Mouse (Mus musculus) limb, embryonic 12.5 days (tissue): ENCODE results near the gene Fam118a. TPM values are rescaled to one million over a fixed set of nuclear protein-coding genes. Genes with fewer than 3 reads are reported as not detected.

Source experiments
- ATAC-seq: fragments of 200-750 bp; cut with Nextera tagmentation; 2 replicates; pipeline ENCODE4 v1.8.0; 2017; ENCODE audit warnings: low read depth, moderate TSS enrichment; ENCODE audit not compliant: insufficient number of reproducible peaks, insufficient read depth, low FRiP score, low TSS enrichment
- H3K27ac ChIP-seq: fragments of 300-500 bp; sonication (generic); 2 replicates; pipeline ENCODE4 v1.5.1; 2016; ENCODE audit warnings: mild to moderate bottlenecking, moderate library complexity
- H3K27me3 ChIP-seq: fragments of 300-500 bp; sonication (generic); 2 replicates; pipeline ENCODE4 v1.6.1; 2016; ENCODE audit warnings: mild to moderate bottlenecking, moderate library complexity
- H3K36me3 ChIP-seq: fragments of 300-500 bp; sonication (generic); 2 replicates; pipeline ENCODE4 v1.6.1; 2016; ENCODE audit warnings: mild to moderate bottlenecking, moderate library complexity
- H3K4me1 ChIP-seq: fragments of 300-500 bp; sonication (generic); replicated peaks from 2 replicates; pipeline ENCODE4 v1.6.1; 2016
- H3K4me2 ChIP-seq: fragments of 300-500 bp; sonication (generic); 2 replicates; pipeline ENCODE4 v1.6.1; 2016; ENCODE audit warnings: mild to moderate bottlenecking, moderate library complexity
- H3K4me3 ChIP-seq: fragments of 300-500 bp; sonication (generic); replicated peaks from 2 replicates; pipeline ENCODE4 v1.5.1; 2016; ENCODE audit warnings: mild to moderate bottlenecking
- H3K9ac ChIP-seq: fragments of 300-500 bp; sonication (generic); replicated peaks from 2 replicates; pipeline ENCODE4 v1.6.1; 2016; ENCODE audit warnings: mild to moderate bottlenecking, moderate library complexity
- H3K9me3 ChIP-seq: fragments of 300-500 bp; sonication (generic); 2 replicates; pipeline ENCODE4 v1.6.1; 2016; ENCODE audit warnings: mild to moderate bottlenecking, moderate library complexity
- WGBS: fragments of 180-500 bp; shearing (Covaris S2); methylation state at CpG from one replicate; pipeline ENCODE4 v1.1.7; 2016; 5-methylcytosine and 5-hydroxymethylcytosine counted together
- polyA plus RNA-seq: library from polyadenylated mRNA; unstranded; fragments of >200 nt; fragmentation: Nextera tagmentation; extraction: Ambion mirVana; gene quantifications from 2 replicates; pipeline ENCODE4 v1.2.1, GENCODE M21; 2016

The Fam118a gene
- polyA plus RNA-seq, 1 experiment from 2014 or later: 28.8 TPM

GRCm38 (mm10) chr15:84994498-84994897 is 34.2 kb upstream of the Fam118a start:
- H3K4me2 ChIP-seq: no peak overlapping the region
- no peak for ATAC-seq
- 0 out of 2 replicates have a peak overlapping the region, but pooled peaks have one; percentile 29 for H3K27ac ChIP-seq
- H3K27me3 ChIP-seq: peaks cover 6% of the 10 kb centered on the region; the same call in 1 of the 2 replicates
- peaks cover 12% of the 10 kb centered on the region; the same call in 1 of the 2 replicates for H3K4me1 ChIP-seq
- H3K9ac ChIP-seq: no peak overlapping the region
- WGBS: 39% methylated on average over 6 of the region's 6 CpGs
- no peaks in the 10 kb centered on the region for H3K36me3 ChIP-seq
- no peak overlapping the region for H3K4me3 ChIP-seq
- no peaks in the 10 kb centered on the region for H3K9me3 ChIP-seq

GRCm38 (mm10) chr15:84995041-84995440 is 33.7 kb upstream of the Fam118a start:
- H3K9ac ChIP-seq: no peak overlapping the region
- peaks cover 6% of the 10 kb centered on the region; the same call in 1 of the 2 replicates for H3K27me3 ChIP-seq
- no peak overlapping the region for H3K27ac ChIP-seq
- H3K9me3 ChIP-seq: no peaks in the 10 kb centered on the region
- peaks cover 12% of the 10 kb centered on the region; the same call in 1 of the 2 replicates for H3K4me1 ChIP-seq
- H3K4me3 ChIP-seq: no peak overlapping the region
- no peak for ATAC-seq
- 33% methylated on average over 6 of the region's 6 CpGs for WGBS
- no peak overlapping the region for H3K4me2 ChIP-seq
- H3K36me3 ChIP-seq: no peaks in the 10 kb centered on the region

GRCm38 (mm10) chr15:84995967-84996366 is 32.8 kb upstream of the Fam118a start:
- Histone ChIP-seq H3K27me3 (peaks cover 6% of the 10 kb centered on the region; the same call in 1 of the 2 replicates), H3K4me1 (peaks cover 12% of the 10 kb centered on the region; the same call in 1 of the 2 replicates), H3K4me3 (no peak overlapping the region), H3K9me3 (no peaks in the 10 kb centered on the region), H3K36me3 (no peaks in the 10 kb centered on the region), H3K9ac (no peak overlapping the region), H3K4me2 (no peak overlapping the region), H3K27ac (no peak overlapping the region)
- WGBS: 0% methylated on average over 1 of the region's 1 CpGs
- no peak for ATAC-seq

- Histone ChIP-seq H3K27me3 (peaks cover 13% of the 10 kb centered on the region), H3K9ac (no peak overlapping the region), H3K4me1 (peaks cover 12% of the 10 kb centered on the region; the same call in 1 of the 2 replicates), H3K27ac (no peak overlapping the region), H3K9me3 (no peaks in the 10 kb centered on the region), H3K4me3 (no peak overlapping the region), H3K36me3 (no peaks in the 10 kb centered on the region), H3K4me2 (no peak overlapping the region)
- ATAC-seq: no peak
- 65% methylated on average over 14 of the region's 14 CpGs for WGBS
Measured at GRCm38 (mm10) chr15:84997768-84998454, 30.8 kb upstream of the Fam118a start.

GRCm38 (mm10) chr15:84999911-85000310 is 28.8 kb upstream of the Fam118a start:
- Histone ChIP-seq H3K4me2 (no peak overlapping the region), H3K27ac (no peak overlapping the region), H3K4me3 (no peak overlapping the region), H3K36me3 (no peaks in the 10 kb centered on the region), H3K27me3 (peaks cover 13% of the 10 kb centered on the region), H3K4me1 (peaks cover 7% of the 10 kb centered on the region), H3K9ac (no peak overlapping the region), H3K9me3 (no peaks in the 10 kb centered on the region)
- no peak for ATAC-seq
- 71% methylated on average over 7 of the region's 7 CpGs for WGBS

- WGBS: 18% methylated on average over 29 of the region's 29 CpGs
- Histone ChIP-seq H3K4me3 (no peak overlapping the region), H3K9ac (no peak overlapping the region), H3K4me2 (no peak overlapping the region; the same call in 1 of the 2 replicates), H3K36me3 (no peaks in the 10 kb centered on the region), H3K27ac (no peak overlapping the region), H3K9me3 (no peaks in the 10 kb centered on the region), H3K4me1 (no peaks in the 10 kb centered on the region; the same call in 1 of the 2 replicates), H3K27me3 (peaks cover 13% of the 10 kb centered on the region)
- ATAC-seq: no peak
Measured at GRCm38 (mm10) chr15:85000984-85001982, 27.5 kb upstream of the Fam118a start.

GRCm38 (mm10) chr15:85009666-85010065 is 19.1 kb upstream of the Fam118a start:
- no peak for ATAC-seq
- WGBS: 79% methylated on average over 8 of the region's 8 CpGs
- Histone ChIP-seq H3K27me3 (no peaks in the 10 kb centered on the region), H3K4me3 (no peak overlapping the region), H3K9ac (no peak overlapping the region), H3K4me1 (peaks cover 14% of the 10 kb centered on the region), H3K4me2 (no peak overlapping the region), H3K9me3 (no peaks in the 10 kb centered on the region), H3K27ac (no peak overlapping the region), H3K36me3 (no peaks in the 10 kb centered on the region)

GRCm38 (mm10) chr15:85011895-85012661 is 16.7 kb upstream of the Fam118a start:
- Histone ChIP-seq H3K27me3 (peaks cover 10% of the 10 kb centered on the region), H3K9me3 (no peaks in the 10 kb centered on the region), H3K4me2 (no peak overlapping the region; the same call in 1 of the 2 replicates), H3K4me3 (no peak overlapping the region), H3K9ac (no peak overlapping the region), H3K4me1 (peaks cover 14% of the 10 kb centered on the region; the same call in 1 of the 2 replicates), H3K27ac (no peak overlapping the region), H3K36me3 (no peaks in the 10 kb centered on the region)
- 32% methylated on average over 19 of the region's 19 CpGs for WGBS
- no peak for ATAC-seq

GRCm38 (mm10) chr15:85012662-85013054 is 16.1 kb upstream of the Fam118a start:
- Histone ChIP-seq H3K36me3 (no peaks in the 10 kb centered on the region), H3K4me1 (peaks cover 14% of the 10 kb centered on the region; the same call in 1 of the 2 replicates), H3K9me3 (no peaks in the 10 kb centered on the region), H3K27me3 (peaks cover 16% of the 10 kb centered on the region), H3K9ac (no peak overlapping the region), H3K4me3 (no peak overlapping the region), H3K4me2 (no peak overlapping the region), H3K27ac (no peak overlapping the region)
- 8% methylated on average over 2 of the region's 2 CpGs for WGBS
- no peak for ATAC-seq

- WGBS: 84% methylated on average over 11 of the region's 11 CpGs
- Histone ChIP-seq H3K4me3 (no peak overlapping the region), H3K9me3 (no peaks in the 10 kb centered on the region), H3K27ac (no peak overlapping the region), H3K4me2 (no peak overlapping the region), H3K27me3 (peaks cover 26% of the 10 kb centered on the region), H3K36me3 (no peaks in the 10 kb centered on the region), H3K9ac (no peak overlapping the region), H3K4me1 (peaks cover 14% of the 10 kb centered on the region; the same call in 1 of the 2 replicates)
- no peak for ATAC-seq
Measured at GRCm38 (mm10) chr15:85015771-85016170, 13.0 kb upstream of the Fam118a start.
